ENCODE assay signal across 18 mouse cellular contexts in the genomic region with DNA sequence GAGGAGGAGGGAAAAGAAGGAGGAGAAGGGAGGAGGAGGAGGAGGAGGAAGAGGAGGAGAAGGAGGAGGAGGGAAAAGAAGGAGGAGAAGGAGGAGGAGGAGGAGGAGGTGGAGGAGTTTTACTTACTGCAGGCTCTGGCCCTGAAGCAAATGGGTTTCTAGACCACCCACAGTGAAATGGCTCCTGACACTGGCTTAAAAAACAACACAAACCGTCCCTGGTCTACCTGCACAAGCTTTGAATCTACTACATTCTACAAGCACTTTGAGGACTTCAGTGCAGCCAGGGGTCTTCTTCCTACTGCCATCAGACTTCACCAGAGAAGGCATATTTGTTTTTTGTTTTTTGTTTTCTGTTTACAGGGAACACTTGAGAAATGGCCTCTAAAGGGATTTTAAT.
"Had no signal": no experiment of that assay in that cellular context is flagged by ENCODE, and none has a peak within 500 bp of the region (broad histone marks: within the 10 kb centered on the region; RNA-seq: fewer than 3 reads in every experiment).

No protein-coding gene starts in this region.

- DNase-seq: kidney, adult 18-20 months; kidney, adult 9 months; kidney, postnatal 25 days; layer of hippocampus, postnatal 36 days; liver, embryonic 13.5 days; lung, adult 2 months; lung, postnatal 14 days; lung, postnatal 4 days; midbrain, embryonic 14.5 days; right cerebral cortex, adult 18-20 months; right cerebral cortex, postnatal 14 days; right cerebral cortex, postnatal 4 days; spleen, adult 18-20 months; thymus, adult 18-20 months had no signal

- H3K36me3 ChIP-seq: liver, embryonic 13.5 days; neural tube, embryonic 12.5 days; neural tube, embryonic 15.5 days had no signal

- H3K4me1 ChIP-seq: liver, embryonic 13.5 days had no signal

- H3K27ac ChIP-seq: kidney, postnatal 0 days; left cerebral cortex, adult 2 months; liver, embryonic 13.5 days; neural tube, embryonic 12.5 days; neural tube, embryonic 15.5 days had no signal

- H3K4me3 ChIP-seq: left cerebral cortex, adult 2 months; liver, embryonic 13.5 days; neural tube, embryonic 12.5 days; neural tube, embryonic 15.5 days had no signal
